Mouse (Mus musculus): ENCODE measurements around the gene Ntn4. TPM values are rescaled to one million over a fixed set of nuclear protein-coding genes. Genes with fewer than 3 reads are reported as not detected.
"Not testable (repeated sequence)": the region's sequence is repeated elsewhere in the genome, so short reads cannot be mapped to it uniquely, and the experiment has no call there.

Ntn4 gene
- total and polyA plus RNA-seq, 3 experiments, result 7.4 to 14.9 (median 14.0) TPM

GRCm38 (mm10) chr10:93683185-93683584, 42.7 kb downstream of the Ntn4 start:
- no peaks in the 10 kb centered on the region for H3K27me3 ChIP-seq (ENCODE audit: control insufficient read depth, insufficient read depth, low read length)
- WGBS, result 86% methylated on average over 7 of the region's 7 CpGs
- H3K27ac ChIP-seq, result no peak overlapping the region
- no peak for DNase-seq
- peaks cover 8% of the 10 kb centered on the region for H3K36me3 ChIP-seq (ENCODE audit: control insufficient read depth, insufficient read depth, low read length)
- no peak overlapping the region for H3K4me3 ChIP-seq
- intact Hi-C loops (cut with DNase I), result no loop called here
- H3K4me1 ChIP-seq (ENCODE audit: control insufficient read depth, insufficient read depth, low read length), result peaks cover 7% of the 10 kb centered on the region
- no peaks in the 10 kb centered on the region for H3K79me2 ChIP-seq (replicated peaks; ENCODE audit: control insufficient read depth, insufficient read depth, low read length)
- no peak overlapping the region for H3K9ac ChIP-seq (ENCODE audit: low read depth, low read length)
- TF ChIP-seq EP300 (IDR thresholded peaks at IDR 0.05; ENCODE audit: insufficient read depth, low read depth, low read length) (no peak), POLR2A (IDR thresholded peaks at IDR 0.05; ENCODE audit: insufficient read depth, low read depth, low read length) (no peak)

GRCm38 (mm10) chr10:93683896-93684295, 43.4 kb downstream of the Ntn4 start:
- Histone ChIP-seq H3K79me2 (replicated peaks; ENCODE audit: control insufficient read depth, insufficient read depth, low read length) (no peaks in the 10 kb centered on the region), H3K36me3 (ENCODE audit: control insufficient read depth, insufficient read depth, low read length) (peaks cover 2% of the 10 kb centered on the region; the same call in 1 of the 2 replicates), H3K9ac (ENCODE audit: low read depth, low read length) (no peak overlapping the region), H3K4me1 (ENCODE audit: control insufficient read depth, insufficient read depth, low read length) (peaks cover 5% of the 10 kb centered on the region), H3K27ac (no peak overlapping the region), H3K27me3 (ENCODE audit: control insufficient read depth, insufficient read depth, low read length) (no peaks in the 10 kb centered on the region), H3K4me3 (no peak overlapping the region)
- 84% methylated on average over 4 of the region's 4 CpGs for WGBS
- DNase-seq, result no peak
- intact Hi-C loops (cut with DNase I), result no loop called here
- no peak for TF ChIP-seq CTCF (IDR thresholded peaks at IDR 0.05)
- TF ChIP-seq POLR2A (IDR thresholded peaks at IDR 0.05; ENCODE audit: insufficient read depth, low read depth, low read length), result no peak
- TF ChIP-seq EP300 (IDR thresholded peaks at IDR 0.05; ENCODE audit: insufficient read depth, low read depth, low read length), result no peak

GRCm38 (mm10) chr10:93685416-93685815, 44.9 kb downstream of the Ntn4 start:
- H3K36me3 ChIP-seq (ENCODE audit: control insufficient read depth, insufficient read depth, low read length); H3K9ac ChIP-seq (ENCODE audit: low read depth, low read length); H3K27me3 ChIP-seq (ENCODE audit: control insufficient read depth, insufficient read depth, low read length); H3K4me3 ChIP-seq; H3K27ac ChIP-seq; H3K4me1 ChIP-seq (ENCODE audit: control insufficient read depth, insufficient read depth, low read length); DNase-seq; intact Hi-C loops (cut with DNase I); H3K79me2 ChIP-seq (replicated peaks; ENCODE audit: control insufficient read depth, insufficient read depth, low read length): not testable (repeated sequence)
- WGBS, result 69% methylated on average over 3 of the region's 3 CpGs

GRCm38 (mm10) chr10:93686579-93686978, 46.1 kb downstream of the Ntn4 start:
- Histone ChIP-seq H3K27me3 (ENCODE audit: control insufficient read depth, insufficient read depth, low read length) (no peaks in the 10 kb centered on the region), H3K79me2 (replicated peaks; ENCODE audit: control insufficient read depth, insufficient read depth, low read length) (no peaks in the 10 kb centered on the region), H3K27ac (no peak overlapping the region), H3K36me3 (ENCODE audit: control insufficient read depth, insufficient read depth, low read length) (no peaks in the 10 kb centered on the region), H3K9ac (ENCODE audit: low read depth, low read length) (no peak overlapping the region), H3K4me3 (no peak overlapping the region), H3K4me1 (ENCODE audit: control insufficient read depth, insufficient read depth, low read length) (no peaks in the 10 kb centered on the region)
- 92% methylated on average over 6 of the region's 6 CpGs for WGBS
- no peak for DNase-seq
- intact Hi-C loops (cut with DNase I), result no loop called here
- TF ChIP-seq POLR2A (IDR thresholded peaks at IDR 0.05; ENCODE audit: insufficient read depth, low read depth, low read length), result no peak
- TF ChIP-seq CTCF (IDR thresholded peaks at IDR 0.05), result no peak
- no peak for TF ChIP-seq EP300 (IDR thresholded peaks at IDR 0.05; ENCODE audit: insufficient read depth, low read depth, low read length)

GRCm38 (mm10) chr10:93687781-93688180, 47.3 kb downstream of the Ntn4 start:
- 85% methylated on average over 3 of the region's 3 CpGs for WGBS
- DNase-seq, result no peak
- Histone ChIP-seq H3K36me3 (ENCODE audit: control insufficient read depth, insufficient read depth, low read length) (no peaks in the 10 kb centered on the region), H3K27ac (no peak overlapping the region), H3K79me2 (replicated peaks; ENCODE audit: control insufficient read depth, insufficient read depth, low read length) (no peaks in the 10 kb centered on the region), H3K4me3 (no peak overlapping the region), H3K4me1 (ENCODE audit: control insufficient read depth, insufficient read depth, low read length) (no peaks in the 10 kb centered on the region), H3K27me3 (ENCODE audit: control insufficient read depth, insufficient read depth, low read length) (no peaks in the 10 kb centered on the region), H3K9ac (ENCODE audit: low read depth, low read length) (no peak overlapping the region)
- intact Hi-C loops (cut with DNase I), result loop anchor here (2.0 kb wide), 1 partner anchor 61 kb away; no protein-coding TSS in a partner anchor
- no peak for TF ChIP-seq POLR2A (IDR thresholded peaks at IDR 0.05; ENCODE audit: insufficient read depth, low read depth, low read length)
- TF ChIP-seq CTCF (IDR thresholded peaks at IDR 0.05), result no peak
- TF ChIP-seq EP300 (IDR thresholded peaks at IDR 0.05; ENCODE audit: insufficient read depth, low read depth, low read length), result no peak

GRCm38 (mm10) chr10:93688306-93689171, 48.1 kb downstream of the Ntn4 start:
- Histone ChIP-seq H3K27ac (peak overlapping the region; percentile 49), H3K9ac (ENCODE audit: low read depth, low read length) (no peak overlapping the region), H3K27me3 (ENCODE audit: control insufficient read depth, insufficient read depth, low read length) (no peaks in the 10 kb centered on the region), H3K79me2 (replicated peaks; ENCODE audit: control insufficient read depth, insufficient read depth, low read length) (no peaks in the 10 kb centered on the region), H3K4me1 (ENCODE audit: control insufficient read depth, insufficient read depth, low read length) (no peaks in the 10 kb centered on the region), H3K36me3 (ENCODE audit: control insufficient read depth, insufficient read depth, low read length) (no peaks in the 10 kb centered on the region), H3K4me3 (no peak overlapping the region)
- WGBS, result 71% methylated on average over 26 of the region's 26 CpGs
- intact Hi-C loops (cut with DNase I), result loop anchor here (2.0 kb wide), 1 partner anchor 60 kb away; no protein-coding TSS in a partner anchor
- peak in 1 of 2 experiments; percentile 41 for DNase-seq
- TF ChIP-seq EP300 (IDR thresholded peaks at IDR 0.05; ENCODE audit: insufficient read depth, low read depth, low read length), result no peak
- TF ChIP-seq POLR2A (IDR thresholded peaks at IDR 0.05; ENCODE audit: insufficient read depth, low read depth, low read length), result no peak
- TF ChIP-seq CTCF (IDR thresholded peaks at IDR 0.05), result no peak
